ENCODE assay signal across 7 mouse cellular contexts in the genomic region with DNA sequence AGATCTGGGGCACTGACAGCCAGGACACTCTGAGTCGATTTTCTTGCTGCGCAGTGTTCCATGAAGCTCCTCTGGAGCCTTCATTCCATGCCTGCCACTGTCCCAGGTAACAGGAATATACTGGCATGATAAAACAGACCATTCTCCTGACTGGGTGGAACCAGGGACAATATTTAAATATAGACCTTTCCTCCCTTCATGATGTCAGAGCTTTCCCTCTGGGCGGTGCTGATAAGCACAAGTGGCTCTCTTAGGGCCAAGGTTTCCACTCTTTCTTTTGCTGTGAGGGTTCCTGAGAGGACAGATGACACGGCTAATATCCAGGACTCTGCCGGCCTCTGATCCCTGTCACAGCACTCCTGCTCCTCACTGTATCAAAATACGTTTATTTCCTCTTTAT. TPM values are rescaled to one million over a fixed set of nuclear protein-coding genes. Genes with fewer than 3 reads are reported as not detected.
DNase-seq lines count a peak whose midpoint lies in the region; ATAC-seq and TF ChIP-seq lines count a peak whose summit lies in the region.

No protein-coding gene starts in this region.

- ATAC-seq in heart, embryonic 13.5 days (ENCODE audit: extremely low read depth, insufficient number of reproducible peaks, low FRiP score, low TSS enrichment) = peak; percentile 70
- peak; percentile 15; the same call in 1 of the 2 replicates for ATAC-seq in lung, postnatal 0 days

- H3K4me3 ChIP-seq in heart, embryonic 13.5 days = no peak overlapping the region
- no peak overlapping the region for H3K4me3 ChIP-seq in lung, postnatal 0 days (ENCODE audit: low read depth, low read length)

- intact Hi-C loops in heart, postnatal 36 days (cut with DNase I) = loop anchor here (2.0 kb wide), 2 partner anchors 59 to 97 kb away; no protein-coding TSS in a partner anchor

- 0 out of 2 replicates have a peak overlapping the region, but pooled peaks have one; percentile 42 for H3K9ac ChIP-seq in heart, embryonic 13.5 days
- no peak overlapping the region for H3K9ac ChIP-seq in lung, postnatal 0 days (replicated peaks; ENCODE audit: low read depth)

- DNase-seq in heart, adult 18-20 months = peak; percentile 68 to 73
- DNase-seq in heart, postnatal 36 days = no peak
- peak; percentile 55 for DNase-seq in c-Kit-positive CD71-positive TER-119-negative erythroid progenitor cells, embryonic 14.5 days (ENCODE audit: low read depth)
- peak; percentile 65 for DNase-seq in lung, postnatal 0 days (ENCODE audit: low spot score)
- no peak for DNase-seq in embryo, embryonic 9.5 days (ENCODE audit: extremely low spot score)
- no peak for DNase-seq in layer of hippocampus, postnatal 25 days (ENCODE audit: extremely low spot score in 1 of 2, low spot score in 1 of 2)

- 13% methylated on average over 6 of the region's 6 CpGs for WGBS in heart, embryonic 13.5 days
- WGBS in lung, postnatal 0 days = 32% methylated on average over 6 of the region's 6 CpGs

- peak overlapping the region; percentile 57 for H3K4me2 ChIP-seq in heart, embryonic 13.5 days
- H3K4me2 ChIP-seq in lung, postnatal 0 days (replicated peaks; ENCODE audit: low read depth, low read length) = no peak overlapping the region

- no peaks in the 10 kb centered on the region for H3K9me3 ChIP-seq in heart, embryonic 13.5 days
- H3K9me3 ChIP-seq in lung, postnatal 0 days (ENCODE audit: low read length) = no peaks in the 10 kb centered on the region

- no peak for TF ChIP-seq CTCF in lung, postnatal 0 days (IDR thresholded peaks at IDR 0.05)

- H3K4me1 ChIP-seq in heart, embryonic 13.5 days = peaks cover 53% of the 10 kb centered on the region
- peaks cover 22% of the 10 kb centered on the region for H3K4me1 ChIP-seq in lung, postnatal 0 days (ENCODE audit: insufficient read depth, low read depth, low read length)

- H3K27me3 ChIP-seq in heart, embryonic 13.5 days (replicated peaks) = no peaks in the 10 kb centered on the region
- no peaks in the 10 kb centered on the region for H3K27me3 ChIP-seq in lung, postnatal 0 days (replicated peaks; ENCODE audit: insufficient read depth, low read length)

- no peaks in the 10 kb centered on the region for H3K36me3 ChIP-seq in heart, embryonic 13.5 days
- H3K36me3 ChIP-seq in lung, postnatal 0 days (ENCODE audit: insufficient read depth, low read length) = no peaks in the 10 kb centered on the region

- H3K27ac ChIP-seq in heart, embryonic 13.5 days (replicated peaks) = peak overlapping the region; percentile 73
- no peak overlapping the region for H3K27ac ChIP-seq in lung, postnatal 0 days (ENCODE audit: low read length)

- no peak for TF ChIP-seq EP300 in lung, postnatal 0 days (IDR thresholded peaks at IDR 0.05)

RNA-seq across cellular contexts. Expression of gene Wdfy2, which starts 40.6 kb away (rescaled TPM):
- total RNA-seq in heart, adult 18-20 months (2021) = 1 to 10 TPM; 6.4 to 6.9 TPM
- 1 to 10 TPM; 6.6 to 7.9 TPM for total RNA-seq in heart, postnatal 36 days (2021)
- polyA plus RNA-seq in heart, embryonic 13.5 days (2015; fragmentation: Nextera tagmentation; extraction: Ambion mirVana) = 3.7 and 4.0 TPM in 2 replicates
- polyA plus RNA-seq in lung, postnatal 0 days (2015; fragmentation: Nextera tagmentation; extraction: Ambion mirVana) = 3.4 and 3.5 TPM in 2 replicates
- total RNA-seq in layer of hippocampus, postnatal 25 days (2021) = 10 to 100 TPM; 14.1 to 16.5 TPM

Comparison
In these comparisons a context has a peak if more than half of its experiments do, and no peak if none do; other contexts are left out.
1. DNase-seq: peak in heart, adult 18-20 months (2 of 2), c-Kit-positive CD71-positive TER-119-negative erythroid progenitor cells, embryonic 14.5 days (single experiment) and lung, postnatal 0 days (single experiment); none in heart, postnatal 36 days (0 of 2), embryo, embryonic 9.5 days (single experiment) and layer of hippocampus, postnatal 25 days (0 of 2).